Mouse (Mus musculus) macrophage (primary cell): ENCODE data around the gene Gm6096. TPM values are rescaled to one million over a fixed set of nuclear protein-coding genes. Genes with fewer than 3 reads are reported as not detected.

Experiments used
- polyA plus RNA-seq: library from polyadenylated mRNA; stranded (reverse); fragments of 250-400 nt; gene quantifications from 3 replicates; pipeline ENCODE4 v1.2.4, GENCODE M21; 2018; ENCODE audit warnings: inconsistent platforms

Gm6096 gene
- polyA plus RNA-seq, 1 experiment from 2014 or later = not detected

Other genes with a start within 250 kb of the Gm6096 start
- not detected in 3 replicates for gene Scgb2b27, start 237.1 kb upstream of the Gm6096 start, polyA plus RNA-seq
- gene Scgb1b27, start 229.6 kb upstream of the Gm6096 start, polyA plus RNA-seq = not detected in 3 replicates
- gene Scgb1b30, start 155.6 kb upstream of the Gm6096 start, polyA plus RNA-seq = not detected in 3 replicates
- gene Wtip, start 117.8 kb upstream of the Gm6096 start, polyA plus RNA-seq = 1.1 to 5.6 TPM (median 1.5 TPM) in 3 replicates
- 45.4 to 81.1 TPM (median 48.6 TPM) in 3 replicates for gene Uba2, start 81.4 kb upstream of the Gm6096 start, polyA plus RNA-seq
- gene Pdcd2l, start 54.4 kb upstream of the Gm6096 start, polyA plus RNA-seq = 15.9 to 29.8 TPM (median 24.8 TPM) in 3 replicates
- 200 to 488 TPM (median 296 TPM) in 3 replicates for gene Gpi1, start 20.7 kb upstream of the Gm6096 start, polyA plus RNA-seq
- 14.1 to 16.3 TPM (median 15.6 TPM) in 3 replicates for gene 4931406P16Rik, start 62.5 kb downstream of the Gm6096 start, polyA plus RNA-seq
- 86.0 to 122 TPM (median 89.0 TPM) in 3 replicates for gene Lsm14a, start 142.3 kb downstream of the Gm6096 start, polyA plus RNA-seq